Mouse (Mus musculus) forebrain, postnatal 0 days (tissue): ENCODE data around the gene Tnfsf15. TPM values are rescaled to one million over a fixed set of nuclear protein-coding genes. Genes with fewer than 3 reads are reported as not detected.

Experiments used
- ATAC-seq: fragments of 200-750 bp; cut with Nextera tagmentation; 2 replicates; pipeline ENCODE4 v1.8.0; 2017; ENCODE audit warnings: mild to moderate bottlenecking, moderate library complexity
- DNase-seq: peaks from one replicate; pipeline ENCODE4 v3.0.0-alpha.2; 2015
- H3K27ac ChIP-seq: fragments of 300-500 bp; sonication (generic); 2 replicates; pipeline ENCODE4 v1.5.1; 2014; ENCODE audit warnings: low read depth, mild to moderate bottlenecking, antibody characterized with exemption, low read length, moderate library complexity, mixed read lengths
- H3K27me3 ChIP-seq: fragments of 300-500 bp; sonication (generic); 2 replicates; pipeline ENCODE4 v1.6.1; 2014; ENCODE audit warnings: mild to moderate bottlenecking, low read length, mixed read lengths; ENCODE audit not compliant: insufficient read depth
- H3K36me3 ChIP-seq: fragments of 300-500 bp; sonication (generic); 2 replicates; pipeline ENCODE4 v1.6.1; 2014; ENCODE audit warnings: mild to moderate bottlenecking, moderate library complexity; ENCODE audit not compliant: insufficient read depth
- H3K4me1 ChIP-seq: fragments of 300-500 bp; sonication (generic); 2 replicates; pipeline ENCODE4 v1.6.1; 2014; ENCODE audit warnings: antibody characterized with exemption; ENCODE audit not compliant: insufficient read depth
- H3K4me2 ChIP-seq: fragments of 300-500 bp; sonication (generic); 2 replicates; pipeline ENCODE4 v1.6.1; 2014; ENCODE audit warnings: low read depth, mild to moderate bottlenecking, moderate library complexity
- H3K4me3 ChIP-seq: fragments of 300-500 bp; sonication (generic); 2 replicates; pipeline ENCODE4 v1.5.1; 2014; ENCODE audit warnings: low read depth, low read length, mixed read lengths
- H3K9ac ChIP-seq: fragments of 300-500 bp; sonication (generic); 2 replicates; pipeline ENCODE4 v1.6.1; 2014; ENCODE audit warnings: mild to moderate bottlenecking
- H3K9me3 ChIP-seq: fragments of 300-500 bp; sonication (generic); 2 replicates; pipeline ENCODE4 v1.6.1; 2016; ENCODE audit warnings: low read length
- CTCF ChIP-seq: sonication (generic); IDR thresholded peaks from 2 replicates; pipeline ENCODE4 v1.5.1; 2016; ENCODE audit warnings: antibody characterized with exemption, control low read depth, low read depth
- WGBS: fragments of 180-500 bp; shearing (Covaris S2); extraction: QIAGEN DNeasy Blood & Tissue Kit; methylation state at CpG from one replicate; pipeline ENCODE4 v1.1.7; 2014; 5-methylcytosine and 5-hydroxymethylcytosine counted together
- polyA plus RNA-seq: library from polyadenylated mRNA; unstranded; fragments of >200 nt; fragmentation: Nextera tagmentation; extraction: Ambion mirVana; gene quantifications from 2 replicates; pipeline ENCODE4 v1.2.1, GENCODE M21; 2015
- total RNA-seq: library from RNA; depleted of rRNA; stranded (reverse); fragments of >200 nt; gene quantifications from 2 replicates; pipeline ENCODE4 v1.2.3, GENCODE M21; 2014

Gene Tnfsf15
- total and polyA plus RNA-seq, 2 experiments from 2014 or later, result not detected

DNA sequence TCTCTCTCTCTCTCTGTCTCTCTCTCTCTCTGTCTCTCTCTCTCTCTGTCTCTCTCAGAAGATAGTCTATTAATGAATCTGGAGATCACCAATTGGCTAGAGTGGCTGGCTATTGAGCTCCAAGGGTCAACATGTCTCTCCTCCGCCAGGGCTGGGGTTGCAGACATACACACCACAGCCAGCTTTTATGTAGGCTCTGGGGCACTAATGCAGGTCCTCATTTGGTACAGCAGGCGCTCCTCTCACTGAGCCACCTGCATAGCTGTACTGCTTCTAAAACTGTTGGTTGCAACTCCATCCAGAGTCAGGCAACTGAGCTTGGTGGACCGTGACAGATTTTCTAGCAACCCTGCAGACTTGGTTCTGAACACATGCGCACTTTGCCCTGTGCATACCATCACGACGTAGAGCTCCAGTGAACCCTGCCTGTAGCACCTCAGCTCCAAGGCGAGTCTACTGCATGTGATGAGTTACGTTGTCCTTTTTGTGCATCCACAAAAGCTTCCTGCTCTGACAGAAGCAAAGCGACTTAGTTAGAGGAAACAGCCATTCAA, 9.6 kb upstream of the Tnfsf15 start:
- H3K9ac ChIP-seq, result no peak overlapping the region
- H3K36me3 ChIP-seq, result no peaks in the 10 kb centered on the region
- H3K4me3 ChIP-seq, result no peak overlapping the region
- no peak for TF ChIP-seq CTCF
- H3K27me3 ChIP-seq, result no peaks in the 10 kb centered on the region
- DNase-seq (no peak), ATAC-seq (no peak)
- H3K4me1 ChIP-seq, result no peaks in the 10 kb centered on the region
- H3K27ac ChIP-seq, result no peak overlapping the region
- WGBS, result 84% methylated on average over 9 of the region's 9 CpGs
- H3K9me3 ChIP-seq, result no peaks in the 10 kb centered on the region
- no peak overlapping the region for H3K4me2 ChIP-seq

GRCm38 (mm10) chr4:63753855-63754254, 8.9 kb upstream of the Tnfsf15 start:
- no peak for ATAC-seq
- WGBS, result 80% methylated on average over 2 of the region's 2 CpGs
- no peak for DNase-seq
- H3K4me3 ChIP-seq, result no peak overlapping the region
- no peaks in the 10 kb centered on the region for H3K9me3 ChIP-seq
- no peaks in the 10 kb centered on the region for H3K27me3 ChIP-seq
- TF ChIP-seq CTCF, result no peak
- no peaks in the 10 kb centered on the region for H3K36me3 ChIP-seq
- H3K9ac ChIP-seq, result no peak overlapping the region
- no peaks in the 10 kb centered on the region for H3K4me1 ChIP-seq
- H3K4me2 ChIP-seq, result no peak overlapping the region
- no peak overlapping the region for H3K27ac ChIP-seq

DNA sequence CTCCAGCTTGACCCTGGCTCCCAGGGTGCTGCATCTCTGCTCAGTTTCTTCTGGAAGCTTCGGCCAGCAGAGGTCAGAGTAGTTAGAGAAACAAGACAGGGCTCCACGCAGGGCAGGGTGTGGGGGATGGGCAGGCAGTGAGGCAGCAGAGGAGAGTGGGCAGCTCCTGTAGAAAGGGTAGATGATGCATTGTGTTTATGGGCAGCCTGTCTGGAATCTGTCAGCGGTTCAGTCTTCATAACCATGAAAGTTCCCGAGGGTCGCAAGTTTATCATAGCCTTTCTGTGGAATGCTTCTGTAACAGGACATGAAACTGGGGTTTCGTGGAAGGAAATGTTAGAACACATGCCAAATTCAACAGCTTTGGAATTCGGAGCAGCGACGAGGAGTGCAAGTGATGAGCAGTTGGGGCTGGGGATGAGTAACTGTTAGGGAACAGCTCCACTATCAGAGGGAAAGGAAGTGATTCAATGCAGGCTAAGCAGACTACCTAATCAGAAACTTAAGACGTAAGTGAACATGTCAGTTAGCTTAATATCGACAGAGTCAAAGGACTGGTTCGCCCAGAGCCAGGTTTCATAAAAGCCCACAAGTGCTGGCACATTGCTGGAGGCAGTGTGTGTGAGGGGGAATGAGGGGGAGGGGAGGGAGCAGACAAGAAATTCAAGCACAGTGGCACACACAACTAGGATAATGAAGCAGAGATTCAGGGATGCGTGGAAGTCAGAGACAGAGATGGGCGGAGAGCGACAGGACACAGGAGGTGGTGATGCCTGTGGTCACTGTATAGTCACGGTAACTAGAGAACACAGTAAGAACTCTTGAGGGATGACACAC, 8.0 kb upstream of the Tnfsf15 start:
- H3K36me3 ChIP-seq, result no peaks in the 10 kb centered on the region
- no peak for TF ChIP-seq CTCF
- DNase-seq (peak; percentile 9), ATAC-seq (no peak)
- H3K27me3 ChIP-seq, result no peaks in the 10 kb centered on the region
- no peaks in the 10 kb centered on the region for H3K4me1 ChIP-seq
- H3K4me2 ChIP-seq, result no peak overlapping the region
- WGBS, result 62% methylated on average over 16 of the region's 16 CpGs
- no peak overlapping the region for H3K9ac ChIP-seq
- H3K27ac ChIP-seq, result no peak overlapping the region
- H3K9me3 ChIP-seq, result no peaks in the 10 kb centered on the region
- no peak overlapping the region for H3K4me3 ChIP-seq

DNA sequence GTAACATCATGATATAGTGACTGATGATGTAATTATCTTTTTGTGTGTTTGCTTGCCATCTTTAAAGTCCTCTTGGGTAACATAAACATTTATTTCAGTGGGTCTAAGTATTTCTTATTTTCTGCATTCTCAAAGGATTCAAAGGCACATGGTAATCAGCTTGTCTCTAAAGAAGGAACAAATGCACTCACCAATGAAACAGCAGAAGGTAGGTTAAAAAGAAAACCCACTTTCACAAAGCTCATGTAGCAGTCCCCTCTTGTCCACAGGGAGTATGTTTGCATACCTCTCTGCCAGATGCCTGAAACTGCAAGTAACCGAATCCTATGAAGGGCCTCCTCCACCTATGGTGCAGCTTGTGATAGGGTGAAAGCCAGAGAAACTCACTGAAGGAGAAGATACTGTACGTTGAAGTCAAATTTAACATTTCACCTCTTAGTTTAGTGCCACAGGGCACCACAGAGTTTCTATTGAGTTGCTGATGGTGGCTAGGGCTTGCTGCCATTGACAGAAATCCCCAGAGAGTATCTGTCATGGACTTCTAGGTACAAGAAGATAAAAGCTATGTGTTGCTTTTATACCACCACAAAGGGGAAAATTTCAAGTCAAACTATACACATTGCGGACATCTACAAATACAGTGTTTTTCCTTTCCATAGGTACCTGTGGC, 3.3 kb upstream of the Tnfsf15 start:
- no peaks in the 10 kb centered on the region for H3K9me3 ChIP-seq
- H3K36me3 ChIP-seq, result no peaks in the 10 kb centered on the region
- no peak overlapping the region for H3K4me3 ChIP-seq
- ATAC-seq, result no peak
- H3K27ac ChIP-seq, result no peak overlapping the region
- H3K4me2 ChIP-seq, result no peak overlapping the region
- no peaks in the 10 kb centered on the region for H3K27me3 ChIP-seq
- DNase-seq, result no peak
- no peaks in the 10 kb centered on the region for H3K4me1 ChIP-seq
- 78% methylated on average over 3 of the region's 3 CpGs for WGBS
- TF ChIP-seq CTCF, result no peak
- H3K9ac ChIP-seq, result no peak overlapping the region

DNA sequence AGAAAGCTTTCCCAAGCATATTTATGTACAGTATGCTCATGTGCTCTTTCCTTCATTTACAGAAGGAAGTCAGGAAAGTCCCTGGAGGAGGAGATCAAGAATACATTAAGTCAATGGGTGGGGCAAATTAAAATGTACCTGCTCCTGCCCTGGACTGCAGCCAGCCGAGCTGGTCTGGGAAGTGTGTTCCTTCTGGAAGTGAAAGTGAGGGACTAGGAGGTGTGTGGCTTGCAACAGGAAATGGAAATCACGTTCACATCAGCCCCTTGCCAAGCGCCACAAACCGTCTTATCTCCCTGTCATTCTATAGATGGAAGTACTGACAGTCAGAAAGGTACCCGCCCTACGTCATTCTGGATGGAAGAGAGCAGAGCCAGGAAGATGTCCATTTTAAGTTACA, 358 bp upstream of the Tnfsf15 start:
- Histone ChIP-seq H3K4me3 (no peak overlapping the region), H3K4me2 (no peak overlapping the region), H3K36me3 (no peaks in the 10 kb centered on the region), H3K27me3 (no peaks in the 10 kb centered on the region), H3K27ac (no peak overlapping the region), H3K9ac (no peak overlapping the region), H3K9me3 (no peaks in the 10 kb centered on the region), H3K4me1 (no peaks in the 10 kb centered on the region)
- ATAC-seq (no peak), DNase-seq (no peak)
- TF ChIP-seq CTCF, result no peak
- WGBS, result 77% methylated on average over 6 of the region's 6 CpGs

DNA sequence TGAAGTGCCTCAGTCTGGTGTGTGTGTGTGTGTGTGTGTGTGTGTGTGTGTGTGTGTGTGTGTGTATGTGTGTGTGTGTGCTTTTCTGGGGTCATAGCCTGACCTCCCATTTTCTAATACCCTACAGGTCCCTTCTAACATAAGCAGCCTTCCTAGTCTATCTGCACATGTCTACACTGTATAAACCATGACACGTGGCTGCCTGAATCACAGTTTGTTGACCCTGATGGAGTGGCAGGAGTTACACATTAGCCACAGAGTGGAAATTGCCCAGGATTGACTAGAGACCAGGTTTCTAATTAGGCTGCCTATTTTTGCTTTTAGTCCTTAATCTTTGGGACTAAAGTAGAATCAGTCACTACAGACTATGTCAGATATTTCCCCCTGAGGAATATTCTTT, 1.3 kb downstream of the Tnfsf15 start:
- Histone ChIP-seq H3K27ac (no peak overlapping the region), H3K27me3 (no peaks in the 10 kb centered on the region), H3K9me3 (no peaks in the 10 kb centered on the region), H3K4me3 (no peak overlapping the region), H3K4me2 (no peak overlapping the region), H3K9ac (no peak overlapping the region), H3K36me3 (no peaks in the 10 kb centered on the region), H3K4me1 (no peaks in the 10 kb centered on the region)
- ATAC-seq, result no peak
- TF ChIP-seq CTCF, result no peak
- DNase-seq, result no peak
- 60% methylated on average over 1 of the region's 1 CpGs for WGBS

GRCm38 (mm10) chr4:63742763-63743371, 2.0 kb downstream of the Tnfsf15 start:
- Histone ChIP-seq H3K9me3 (no peaks in the 10 kb centered on the region), H3K4me2 (no peak overlapping the region), H3K9ac (no peak overlapping the region), H3K4me1 (no peaks in the 10 kb centered on the region), H3K27me3 (no peaks in the 10 kb centered on the region), H3K4me3 (no peak overlapping the region), H3K27ac (no peak overlapping the region), H3K36me3 (no peaks in the 10 kb centered on the region)
- DNase-seq, result no peak
- no peak for TF ChIP-seq CTCF
- 93% methylated on average over 5 of the region's 5 CpGs for WGBS
- ATAC-seq, result no peak
